Mouse (Mus musculus) large intestine, adult 2 months (tissue): ENCODE results near the gene Trmt13. TPM values are rescaled to one million over a fixed set of nuclear protein-coding genes. Genes with fewer than 3 reads are reported as not detected.

ENCODE experiments used
- DNase-seq: peaks from one replicate; pipeline ENCODE4 v3.0.0-alpha.2; 2012; ENCODE audit warnings: low read depth, low spot score
- WGBS: fragments of 180-500 bp; shearing (Covaris S2); methylation state at CpG from one replicate; pipeline ENCODE4 v1.1.7; 2018; 5-methylcytosine and 5-hydroxymethylcytosine counted together
- polyA plus RNA-seq: library from polyadenylated mRNA; depleted of rRNA; stranded (reverse); fragments of >200 nt; gene quantifications from 2 replicates; pipeline ENCODE4 v1.2.3, GENCODE M21; 2012

Gene Trmt13
- polyA plus RNA-seq, 1 experiment, result 2.5 TPM

DNA sequence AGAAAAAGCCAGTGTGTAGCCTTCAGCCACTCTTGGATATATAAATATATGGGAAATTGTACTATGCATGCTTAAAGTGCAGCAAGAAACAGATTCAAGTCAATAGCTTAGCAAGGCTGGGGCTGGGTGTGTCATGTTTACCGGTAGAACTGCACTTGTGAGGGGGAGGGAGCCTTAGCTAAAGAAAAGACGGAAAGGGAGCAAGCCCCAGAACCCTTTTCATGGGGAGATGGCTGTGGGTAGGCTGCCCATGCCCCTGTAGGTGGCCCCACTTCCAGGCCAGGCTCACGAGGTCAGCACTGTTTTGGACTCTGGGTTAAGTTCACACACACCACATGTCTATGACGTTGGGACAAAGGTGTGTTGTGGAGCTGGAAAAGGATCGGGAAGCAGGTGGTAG lies 21.4 kb upstream of the Trmt13 start:
- DNase-seq, result no peak
- WGBS, result 49% methylated on average over 5 of the region's 5 CpGs

- DNase-seq, result no peak
- 92% methylated on average over 8 of the region's 8 CpGs for WGBS
These were observed 20.5 kb upstream of the Trmt13 start for GRCm38 (mm10) chr3:116634853-116635252.

DNA sequence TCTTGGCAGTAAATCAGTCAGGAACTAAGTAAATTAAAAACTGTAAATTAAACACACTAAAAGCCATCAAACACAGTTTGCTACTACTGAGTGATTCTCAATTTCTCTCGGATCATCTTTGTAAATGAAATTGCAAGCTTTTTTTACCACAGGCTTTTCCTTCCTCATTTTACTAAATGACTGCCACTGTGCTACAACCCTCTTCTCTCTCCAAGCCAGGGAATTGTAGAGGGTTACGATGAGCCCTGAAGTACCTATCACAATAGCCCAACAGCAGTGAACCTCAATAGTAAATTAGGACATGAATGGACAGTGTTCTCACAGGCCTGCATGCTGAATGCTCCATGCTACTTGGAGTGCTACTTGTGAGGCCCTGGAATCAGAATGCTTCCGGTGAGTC lies 19.7 kb upstream of the Trmt13 start:
- WGBS, result 80% methylated on average over 3 of the region's 3 CpGs
- no peak for DNase-seq

DNA sequence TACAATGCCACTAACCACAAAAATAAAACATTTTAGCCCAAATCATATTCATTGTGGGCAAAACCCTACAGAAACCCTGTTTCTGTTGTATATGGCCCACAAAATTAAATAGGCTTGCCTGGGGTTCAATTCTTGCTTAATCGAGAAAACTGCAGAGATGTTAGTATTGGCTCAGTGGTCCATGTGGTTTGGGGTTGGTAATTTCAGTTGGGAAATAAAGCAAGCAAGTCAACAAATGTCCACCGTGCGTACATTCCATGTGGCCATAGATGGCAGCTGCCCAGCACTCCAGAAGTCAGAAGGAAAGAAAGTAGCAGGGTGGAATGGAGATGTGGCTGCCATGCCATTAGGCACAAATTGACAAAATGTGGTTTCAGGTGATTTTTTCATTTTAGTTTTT lies 18.6 kb upstream of the Trmt13 start:
- DNase-seq, result no peak
- 70% methylated on average over 3 of the region's 3 CpGs for WGBS

DNA sequence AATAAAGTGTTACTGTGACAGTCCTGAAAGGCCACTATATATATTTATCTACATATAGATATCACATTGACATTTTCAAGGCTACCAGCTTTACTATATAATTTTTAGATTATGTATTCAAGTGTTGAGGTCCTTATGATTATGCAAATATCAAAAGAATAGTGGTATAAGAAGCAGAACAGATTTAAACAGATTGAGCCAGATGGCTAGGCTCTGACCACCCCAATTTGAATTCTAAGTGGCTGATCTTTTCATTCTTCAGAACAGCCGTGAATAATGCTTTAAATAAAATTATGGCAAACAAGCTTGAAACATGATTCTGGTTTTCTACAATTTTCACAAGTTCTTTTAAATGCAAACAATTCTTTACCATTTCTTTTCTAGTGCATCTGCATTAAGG lies 17.1 kb upstream of the Trmt13 start:
- DNase-seq, result no peak
- WGBS, result 72% methylated on average over 1 of the region's 1 CpGs

- WGBS, result 93% methylated on average over 7 of the region's 7 CpGs
- DNase-seq, result no peak
These were observed 8.3 kb upstream of the Trmt13 start for GRCm38 (mm10) chr3:116622641-116623040.

DNA sequence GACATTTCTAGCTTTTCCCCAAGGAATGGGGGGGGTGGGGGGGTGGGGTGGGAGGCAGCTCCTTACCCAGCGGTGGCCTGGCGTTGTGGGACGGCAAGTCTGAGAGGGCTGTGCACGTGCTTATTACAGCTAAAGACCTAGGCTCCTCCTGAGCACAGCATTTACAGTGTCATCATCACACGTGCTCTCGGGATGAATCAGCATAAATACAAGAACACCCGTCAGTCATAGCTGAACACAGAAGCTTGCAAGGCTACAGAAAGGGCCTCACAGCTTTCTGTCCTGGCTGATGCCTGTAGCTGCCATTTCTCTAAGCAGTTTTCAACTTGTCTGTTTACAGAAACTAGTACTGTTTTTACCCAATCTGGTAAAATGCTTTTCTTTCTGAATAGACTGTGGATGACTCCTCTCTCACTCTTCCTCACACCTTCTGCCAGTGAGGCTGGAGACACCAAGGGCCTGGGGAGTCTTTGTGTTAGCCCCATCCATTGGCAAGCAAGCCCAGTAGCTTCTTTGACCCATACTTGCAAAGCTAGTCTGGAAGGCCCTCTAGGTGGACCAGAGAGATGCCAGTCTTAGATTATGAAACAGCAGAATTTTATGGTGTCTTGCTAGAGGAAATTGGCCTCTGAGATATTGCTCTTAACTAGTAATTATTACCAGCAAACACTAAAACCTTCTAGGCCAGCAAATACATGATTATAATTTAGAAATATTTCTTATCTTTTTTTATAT lies 6.4 kb upstream of the Trmt13 start:
- WGBS, result 94% methylated on average over 7 of the region's 7 CpGs
- no peak for DNase-seq

- DNase-seq, result no peak
- WGBS, result 82% methylated on average over 6 of the region's 6 CpGs
These were observed 4.5 kb upstream of the Trmt13 start for GRCm38 (mm10) chr3:116618855-116619254.

DNA sequence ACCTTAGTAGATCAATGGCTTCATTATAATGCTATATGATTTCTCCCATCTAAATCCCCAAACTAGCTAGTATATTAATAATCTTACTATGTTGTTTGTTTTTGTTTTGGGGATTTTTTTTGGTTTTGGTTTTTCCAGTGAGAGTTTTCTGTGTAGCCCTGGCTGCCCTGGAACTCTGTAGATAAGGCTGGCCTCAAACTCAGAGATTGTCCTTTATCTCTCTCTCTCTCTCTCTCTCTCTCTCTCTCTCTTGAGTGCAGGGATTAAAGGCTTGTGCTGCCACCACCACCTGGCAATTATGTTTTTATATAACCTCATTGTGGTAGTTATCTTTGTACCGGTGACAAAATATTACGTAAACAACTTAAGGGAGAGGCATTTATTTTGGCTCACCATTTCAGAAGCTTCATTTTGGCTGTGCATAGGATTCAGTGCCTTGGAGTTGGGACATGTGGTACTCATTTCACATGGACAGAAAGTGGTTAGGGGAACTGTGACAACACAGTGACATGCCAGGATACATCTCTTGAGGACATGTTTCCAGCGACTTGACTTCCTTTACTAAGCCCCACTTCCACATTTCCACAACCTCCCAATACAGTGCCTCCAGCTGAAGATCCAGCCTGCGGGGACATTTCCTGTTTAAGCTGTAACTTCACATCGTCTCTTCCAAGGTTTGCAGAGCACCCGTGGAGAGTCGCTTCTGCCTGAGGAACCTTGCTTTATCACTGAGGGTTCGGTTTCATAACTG lies 1.1 kb upstream of the Trmt13 start:
- WGBS, result 70% methylated on average over 8 of the region's 8 CpGs

GRCm38 (mm10) chr3:116604570-116604969 lies 9.8 kb downstream of the Trmt13 start:
- DNase-seq, result no peak
- WGBS, result 84% methylated on average over 9 of the region's 9 CpGs

More for the DNA sequence above, 1.1 kb upstream of the Trmt13 start:
- no peak for DNase-seq

GRCm38 (mm10) chr3:116601781-116602180 lies 12.6 kb downstream of the Trmt13 start:
- 96% methylated on average over 5 of the region's 5 CpGs for WGBS
- DNase-seq, result no peak

DNA sequence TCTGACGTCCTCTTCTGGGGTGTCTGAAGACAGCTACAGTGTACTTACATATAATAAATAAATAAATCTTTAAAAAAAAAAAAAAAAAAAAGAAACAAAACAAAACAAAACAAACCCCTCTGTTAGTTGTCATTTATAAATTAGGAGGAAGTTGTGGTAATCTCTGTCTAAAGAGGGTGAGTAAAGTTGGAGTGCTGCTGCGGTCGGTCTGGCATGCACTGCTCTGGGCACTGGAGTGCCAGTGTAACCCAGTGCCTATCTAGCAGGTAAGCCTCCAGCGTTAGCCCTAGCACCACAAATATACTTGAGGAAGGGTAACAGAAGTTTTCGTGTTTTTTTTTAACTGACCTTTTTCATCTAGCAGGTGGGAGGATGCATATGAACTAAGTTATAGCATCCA lies 13.4 kb downstream of the Trmt13 start:
- 77% methylated on average over 5 of the region's 5 CpGs for WGBS
- no peak for DNase-seq

GRCm38 (mm10) chr3:116599705-116600104 lies 14.7 kb downstream of the Trmt13 start:
- no peak for DNase-seq
- 27% methylated on average over 2 of the region's 2 CpGs for WGBS

DNA sequence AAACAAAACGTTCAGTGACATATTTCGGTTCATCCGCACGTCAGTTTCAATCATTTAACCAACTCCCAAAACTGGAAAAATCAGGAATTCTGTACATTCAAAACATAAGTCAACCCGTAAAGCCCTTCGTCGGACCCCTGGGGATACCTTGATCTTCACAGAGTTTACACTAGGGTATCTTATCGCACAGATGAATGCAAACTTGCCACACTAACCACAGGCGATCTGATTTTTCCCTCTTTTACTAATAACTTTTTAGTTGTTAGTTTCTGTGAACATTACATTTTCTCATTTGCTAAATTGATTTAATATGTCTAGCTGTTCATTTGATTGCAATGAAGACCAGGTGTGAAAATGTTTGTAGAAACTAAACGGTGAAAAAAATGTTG lies 18.8 kb downstream of the Trmt13 start:
- DNase-seq, result no peak
- 4% methylated on average over 10 of the region's 10 CpGs for WGBS

GRCm38 (mm10) chr3:116594728-116595602 lies 19.4 kb downstream of the Trmt13 start, which contains the start of gene Sass6:
Gene Sass6 (plus strand): TSS chr3:116594982.
- under 1% methylated on average over 65 of the region's 65 CpGs for WGBS

DNA sequence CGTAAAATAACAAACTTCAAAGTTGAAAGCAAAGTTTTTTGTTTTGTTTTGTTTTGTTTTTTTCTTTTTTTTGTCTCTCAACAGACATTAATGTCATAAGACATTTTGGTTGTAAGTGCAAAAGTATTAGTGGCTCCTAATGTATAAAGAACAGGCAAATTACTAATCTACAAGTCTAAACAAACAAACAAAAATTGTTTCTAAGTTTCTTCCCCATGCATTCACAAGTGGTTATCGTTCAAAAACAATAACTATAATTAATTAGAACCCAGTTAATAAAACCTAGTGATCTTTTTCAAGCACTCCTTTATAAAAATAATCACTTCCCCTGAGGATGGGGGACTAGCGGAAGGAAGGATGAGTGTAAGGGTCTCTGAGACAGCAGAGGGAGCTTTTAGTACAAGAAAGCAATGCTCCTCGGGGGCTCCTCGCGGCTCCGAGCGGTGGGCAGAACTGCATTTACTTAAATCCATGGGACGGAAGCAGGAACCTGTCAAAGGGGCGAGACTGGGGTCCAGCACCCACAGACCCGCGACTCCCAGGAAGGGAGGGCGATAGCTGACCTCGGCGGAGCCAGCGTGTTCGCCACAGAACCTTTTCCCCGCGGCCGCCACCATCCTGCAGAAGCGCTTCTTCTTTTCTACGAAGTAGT lies 20.2 kb downstream of the Trmt13 start:
- no peak for DNase-seq
- under 1% methylated on average over 22 of the region's 22 CpGs for WGBS

More at GRCm38 (mm10) chr3:116594728-116595602, 19.4 kb downstream of the Trmt13 start, which contains the start of gene Sass6:
- peak; percentile 98 for DNase-seq

DNA sequence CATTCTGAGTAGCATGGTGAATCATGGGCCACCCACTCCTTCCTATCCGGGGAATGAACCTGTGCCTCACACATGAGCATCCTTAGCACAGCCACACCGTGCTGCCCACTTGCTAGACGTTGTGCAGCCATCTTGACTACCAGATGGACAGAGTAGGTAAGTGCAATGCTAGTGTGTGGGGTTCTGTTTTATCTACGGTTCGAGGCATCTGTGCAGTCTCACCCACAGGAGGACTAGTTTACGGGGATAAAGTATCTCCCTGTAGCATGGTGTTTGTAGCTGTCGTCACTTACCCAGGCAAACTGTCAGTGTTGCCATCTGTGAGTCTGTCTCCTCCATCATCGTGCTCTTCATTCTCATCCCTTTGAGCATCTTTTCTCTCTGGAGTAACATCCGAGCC lies 32.2 kb downstream of the Trmt13 start:
- DNase-seq, result no peak
- 94% methylated on average over 9 of the region's 9 CpGs for WGBS

DNA sequence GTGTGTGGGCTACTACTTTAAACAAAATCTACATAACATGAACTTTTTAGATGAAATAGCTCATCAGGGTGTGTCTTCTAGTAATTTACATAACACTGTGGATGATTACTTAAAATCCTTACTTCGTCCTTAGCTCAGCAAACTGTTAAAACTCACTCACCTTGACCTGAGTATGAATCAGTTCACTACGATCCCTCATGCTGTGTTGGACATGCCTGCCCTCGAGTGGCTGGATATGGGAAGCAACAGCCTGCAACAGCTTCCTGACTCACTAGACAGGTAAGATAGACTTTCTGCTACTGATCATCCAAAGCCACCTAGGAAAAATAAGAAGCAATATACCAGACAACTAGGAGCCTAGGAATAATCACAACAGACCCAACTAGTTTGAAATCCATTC lies 37.1 kb downstream of the Trmt13 start:
- no peak for DNase-seq
- 37% methylated on average over 3 of the region's 3 CpGs for WGBS

DNA sequence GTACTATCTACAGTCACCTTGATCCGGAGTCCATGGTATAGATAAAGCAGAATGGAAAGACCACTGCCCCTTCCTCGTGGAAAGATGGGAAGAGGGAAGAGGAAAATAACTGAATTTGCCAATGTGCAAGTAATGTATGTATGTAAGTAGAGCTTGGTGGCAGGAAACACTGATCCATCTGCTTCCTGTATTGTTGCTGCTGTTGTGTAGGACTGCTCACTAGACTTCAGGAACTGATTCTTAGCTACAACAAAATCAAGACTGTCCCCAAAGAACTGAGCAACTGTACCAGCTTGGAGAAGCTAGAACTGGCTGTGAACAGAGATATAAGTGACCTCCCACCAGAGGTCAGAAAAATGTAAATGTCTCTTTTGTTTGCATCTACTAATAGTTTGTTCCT lies 43.8 kb downstream of the Trmt13 start:
- 64% methylated on average over 2 of the region's 2 CpGs for WGBS
- no peak for DNase-seq

DNA sequence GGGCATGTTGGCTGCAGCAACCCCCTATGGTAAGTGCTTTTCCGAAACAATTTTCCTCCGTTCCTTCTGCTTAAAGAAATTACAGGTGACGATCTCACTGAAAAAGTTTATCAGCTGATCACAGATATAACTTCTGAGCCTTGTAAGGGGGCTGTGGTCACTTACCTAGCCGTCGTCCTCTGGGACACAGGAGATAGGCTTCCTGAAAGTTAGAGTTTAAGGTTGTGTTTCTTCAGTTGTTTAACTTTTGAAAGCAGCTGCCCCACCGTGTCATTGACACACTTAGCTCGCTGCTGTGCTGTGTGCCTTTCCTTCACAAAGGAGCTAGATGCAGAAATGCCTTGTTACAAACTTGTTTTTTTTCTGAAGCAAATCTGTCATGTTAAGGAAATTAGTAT lies 51.3 kb downstream of the Trmt13 start:
- 54% methylated on average over 7 of the region's 7 CpGs for WGBS
- no peak for DNase-seq
